Mouse (Mus musculus): Measurements from ENCODE around the gene Hhipl2. TPM values are rescaled to one million over a fixed set of nuclear protein-coding genes. Genes with fewer than 3 reads are reported as not detected.
"Not testable (repeated sequence)": the region's sequence is repeated elsewhere in the genome, so short reads cannot be mapped to it uniquely, and the experiment has no call there.

Hhipl2 gene
- 0.68 and 0.80 TPM in 2 replicates for polyA plus RNA-seq (2012; rRNA removed)

DNA sequence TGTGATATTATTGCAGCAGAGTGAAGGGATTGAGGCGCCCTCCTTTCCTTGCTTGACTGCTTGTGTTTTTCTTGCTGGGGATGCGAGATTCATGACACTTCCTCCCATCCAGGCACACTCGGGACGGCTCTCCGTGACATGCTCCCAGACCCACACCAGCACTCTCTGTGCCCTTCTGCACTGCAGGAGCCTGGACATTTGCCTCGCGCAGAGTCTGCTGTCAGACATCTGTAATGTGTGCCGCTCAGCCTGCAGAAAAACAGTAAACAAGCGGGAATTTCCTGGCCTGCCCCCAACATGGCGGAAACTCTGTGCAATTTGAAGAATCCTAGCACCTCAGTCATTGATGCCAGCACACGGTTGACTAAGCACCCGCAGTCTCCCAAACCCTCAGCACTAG is at the start of gene Hhipl2:
Gene Hhipl2 (plus strand): TSS at position 343 of the 400 bp plus-strand sequence.
- no peak for DNase-seq (ENCODE audit: extremely low spot score in 1 of 2, low spot score in 1 of 2)

DNA sequence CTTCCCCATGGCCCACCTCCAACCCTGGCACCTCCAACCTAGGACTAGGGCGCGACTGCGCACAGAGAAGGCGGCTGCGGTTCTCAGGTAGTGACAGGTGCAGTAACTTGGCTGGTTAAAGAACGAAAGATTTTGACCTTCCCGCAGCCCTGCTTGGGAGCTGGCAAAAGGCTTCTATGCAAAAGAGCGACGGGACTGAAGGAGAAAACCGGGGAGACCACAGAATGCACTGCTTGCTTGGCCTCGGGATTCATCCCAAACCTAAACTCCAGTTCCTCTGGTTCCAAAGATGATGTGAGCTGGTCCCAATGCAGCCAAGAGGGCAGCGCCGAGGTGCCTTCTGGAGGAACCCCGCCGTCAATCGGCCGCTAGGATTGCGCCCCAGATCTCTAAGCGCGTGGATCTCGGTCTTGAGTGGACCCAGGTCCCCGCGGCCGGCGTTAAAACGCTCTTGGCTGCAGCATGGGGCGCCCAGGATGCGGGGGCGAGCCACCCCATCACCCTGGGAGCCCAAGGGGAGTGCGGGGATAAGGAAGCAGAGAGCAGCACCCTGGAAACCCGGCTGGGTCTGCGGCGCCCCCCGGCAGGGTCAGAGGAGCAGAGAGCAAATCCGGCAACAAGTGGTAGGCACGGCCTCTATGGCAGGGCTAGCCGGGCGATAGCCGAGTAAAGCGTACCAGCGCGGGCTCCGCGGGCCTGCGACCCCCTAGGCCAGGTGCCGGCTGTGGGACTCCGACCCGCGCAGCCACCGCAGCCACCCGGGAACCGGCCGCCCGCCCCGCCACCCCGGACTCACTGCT is 49.2 kb upstream of the Hhipl2 start:
- no peak for DNase-seq (ENCODE audit: extremely low spot score in 1 of 2, low spot score in 1 of 2)

DNA sequence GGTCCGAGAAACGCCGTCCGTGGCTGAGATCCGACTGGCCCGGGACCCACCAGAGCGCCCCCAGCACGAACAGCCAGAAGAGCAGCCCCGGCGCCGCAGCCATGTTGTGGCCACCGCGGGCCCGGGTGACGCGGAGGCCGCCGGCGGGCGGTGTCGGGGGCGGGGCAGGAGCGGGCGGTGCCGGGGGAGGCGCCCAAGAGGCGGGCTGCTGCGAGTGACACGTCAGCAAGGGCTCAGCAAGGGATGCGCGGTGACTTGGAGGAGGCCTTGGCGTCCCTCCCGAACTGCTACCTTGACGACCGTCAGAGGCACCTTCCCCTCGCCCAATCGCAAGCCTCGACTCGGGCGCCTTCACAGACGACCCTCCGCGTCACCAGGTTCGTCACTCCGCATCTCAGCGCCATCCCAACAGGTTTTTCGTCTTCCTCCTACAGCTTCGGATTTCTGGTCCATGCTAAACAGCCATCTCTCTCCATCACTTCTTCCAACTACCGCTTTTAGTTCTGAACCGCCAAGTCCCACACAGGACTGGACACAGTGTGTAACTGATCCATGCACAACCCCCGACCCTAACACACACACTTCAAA is 48.5 kb upstream of the Hhipl2 start, which contains the start of gene Mia3:
Gene Mia3 (minus strand): TSS at position 127 of the 588 bp plus-strand sequence.
- peak; percentile 97 to 98 for DNase-seq (ENCODE audit: extremely low spot score in 1 of 2, low spot score in 1 of 2)

DNA sequence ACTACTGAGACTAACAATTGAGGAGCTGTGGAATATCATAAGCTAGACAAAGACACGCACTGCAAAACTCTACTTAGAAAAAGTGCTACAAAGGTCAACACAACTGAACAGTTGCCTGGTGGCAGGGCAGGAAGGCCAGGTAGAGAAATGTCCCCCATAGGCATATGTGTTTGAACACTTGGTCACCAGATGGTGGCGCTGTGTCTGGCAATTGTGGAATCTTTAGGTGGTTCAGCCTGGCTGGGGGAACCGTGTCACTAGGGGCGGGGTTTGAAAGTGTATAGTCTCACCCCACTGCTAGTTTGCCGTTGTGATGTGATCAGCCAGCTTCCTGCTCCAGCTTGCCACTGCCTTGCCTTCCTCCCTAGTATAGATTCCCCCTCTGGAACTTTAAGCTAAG is 43.3 kb upstream of the Hhipl2 start:
- no peak for DNase-seq (ENCODE audit: extremely low spot score in 1 of 2, low spot score in 1 of 2)

- no peak for DNase-seq (ENCODE audit: extremely low spot score in 1 of 2, low spot score in 1 of 2)
Observed at GRCm38 (mm10) chr1:183377045-183377444, 41.0 kb upstream of the Hhipl2 start.

GRCm38 (mm10) chr1:183378321-183378941 is 39.6 kb upstream of the Hhipl2 start:
- DNase-seq (ENCODE audit: extremely low spot score in 1 of 2, low spot score in 1 of 2): no peak

- DNase-seq (ENCODE audit: extremely low spot score in 1 of 2, low spot score in 1 of 2): not testable (repeated sequence)
Observed at GRCm38 (mm10) chr1:183379376-183379775, 38.6 kb upstream of the Hhipl2 start.

DNA sequence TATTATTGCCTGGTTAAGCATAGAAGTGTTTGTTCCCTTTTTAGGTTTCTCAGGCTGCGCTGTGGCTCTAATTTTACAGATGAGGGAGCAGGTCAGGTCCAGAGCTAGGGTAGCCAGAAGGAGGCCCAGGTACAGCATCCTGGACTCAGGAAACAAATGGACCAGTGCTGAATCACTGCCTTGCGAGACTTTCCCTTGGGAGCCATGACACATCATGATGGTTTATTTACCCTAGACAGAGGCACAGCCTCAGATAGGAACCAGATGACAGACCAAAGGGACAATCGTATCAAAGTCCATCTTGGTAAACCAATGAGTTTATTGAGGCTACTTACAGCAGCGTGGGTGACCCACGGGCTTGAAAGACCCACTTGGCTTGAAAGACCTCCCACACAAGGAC is 36.2 kb upstream of the Hhipl2 start:
- no peak for DNase-seq (ENCODE audit: extremely low spot score in 1 of 2, low spot score in 1 of 2)

- DNase-seq (ENCODE audit: extremely low spot score in 1 of 2, low spot score in 1 of 2): no peak
Observed at GRCm38 (mm10) chr1:183382621-183383020, 35.4 kb upstream of the Hhipl2 start.

GRCm38 (mm10) chr1:183387421-183387820 is 30.6 kb upstream of the Hhipl2 start:
- not testable (repeated sequence) for DNase-seq (ENCODE audit: extremely low spot score in 1 of 2, low spot score in 1 of 2)

- peak; percentile 81 to 94 for DNase-seq (ENCODE audit: extremely low spot score in 1 of 2, low spot score in 1 of 2)
Observed at GRCm38 (mm10) chr1:183388426-183389406, 29.3 kb upstream of the Hhipl2 start, which contains the start of gene Taf1a. Gene Taf1a, plus strand, starts transcription at chr1:183388981.

GRCm38 (mm10) chr1:183403396-183403795 is 14.6 kb upstream of the Hhipl2 start:
- no peak for DNase-seq (ENCODE audit: extremely low spot score in 1 of 2, low spot score in 1 of 2)

DNA sequence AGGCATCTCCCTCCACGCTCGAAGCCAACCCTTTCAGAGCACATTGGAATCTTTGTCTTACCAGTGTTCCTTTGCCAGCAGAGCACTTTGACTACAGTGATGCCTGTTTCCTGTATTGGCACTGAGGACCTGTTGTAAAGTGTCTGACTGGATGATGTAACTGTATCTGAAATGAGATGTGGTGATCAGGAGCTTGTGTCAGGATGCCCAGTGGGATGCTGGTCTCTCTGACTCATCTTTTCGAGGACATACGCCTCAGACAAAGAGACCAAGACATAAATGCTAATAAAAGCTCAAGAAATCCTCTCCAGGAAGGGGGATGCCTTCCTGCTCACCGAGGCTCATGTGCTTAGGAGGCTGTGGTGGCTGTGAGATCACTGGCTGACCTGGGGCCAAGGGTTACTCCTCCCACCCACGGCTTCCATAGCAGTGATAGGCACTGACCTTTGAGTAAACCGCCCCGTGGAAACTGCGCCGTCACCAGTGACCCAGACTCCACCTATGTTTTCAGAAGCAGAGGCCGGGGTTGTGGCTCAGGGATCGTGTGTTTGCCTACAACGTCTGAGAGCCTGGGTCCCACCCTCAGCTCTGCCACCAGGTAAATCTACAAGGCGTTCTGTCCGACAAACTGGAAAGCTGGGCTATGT is 3.8 kb upstream of the Hhipl2 start:
- no peak for DNase-seq (ENCODE audit: extremely low spot score in 1 of 2, low spot score in 1 of 2)

DNA sequence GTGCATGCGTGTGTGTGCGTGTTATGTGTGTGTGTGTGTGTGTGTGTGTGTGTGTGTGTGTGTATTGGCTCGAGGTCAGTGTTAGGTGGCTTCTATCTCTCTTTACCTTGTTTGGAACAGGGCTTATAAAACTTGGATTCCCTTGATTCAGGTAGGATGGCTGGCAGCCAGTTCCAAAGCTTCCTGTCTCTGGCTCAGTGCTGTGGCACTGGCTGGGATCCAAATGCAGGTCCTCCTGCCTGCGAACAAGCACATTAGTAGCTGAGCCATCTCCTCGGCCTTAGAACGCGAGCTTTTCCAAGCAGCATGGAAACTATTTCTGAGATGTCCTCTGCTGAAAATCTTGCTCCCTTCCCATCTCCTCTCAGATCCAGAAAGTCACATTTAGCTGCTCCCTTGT is 1.7 kb downstream of the Hhipl2 start:
- no peak for DNase-seq (ENCODE audit: extremely low spot score in 1 of 2, low spot score in 1 of 2)

DNA sequence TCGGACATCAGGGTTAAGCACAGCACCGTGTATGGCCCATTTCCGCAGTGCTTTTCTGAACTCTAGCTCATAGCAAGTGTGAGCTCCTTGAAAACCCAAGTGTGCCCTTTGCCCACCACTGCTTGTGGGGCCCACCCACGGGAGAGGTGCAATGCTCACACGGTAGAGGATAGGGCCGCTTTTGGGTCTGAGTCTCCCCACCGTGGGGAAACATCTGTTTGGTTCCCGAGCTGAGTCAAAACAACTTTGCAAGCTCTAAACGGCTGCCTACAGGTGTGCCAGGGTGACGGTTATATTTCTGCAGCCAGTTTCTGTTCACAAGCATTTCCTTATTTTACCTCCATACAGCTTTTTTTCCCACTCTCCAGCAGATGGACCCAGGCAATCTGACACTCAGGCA is 2.3 kb downstream of the Hhipl2 start:
- no peak for DNase-seq (ENCODE audit: extremely low spot score in 1 of 2, low spot score in 1 of 2)

GRCm38 (mm10) chr1:183424100-183424499 is 6.1 kb downstream of the Hhipl2 start:
- no peak for DNase-seq (ENCODE audit: extremely low spot score in 1 of 2, low spot score in 1 of 2)

- no peak for DNase-seq (ENCODE audit: extremely low spot score in 1 of 2, low spot score in 1 of 2)
Observed at GRCm38 (mm10) chr1:183434918-183435317, 16.9 kb downstream of the Hhipl2 start.

GRCm38 (mm10) chr1:183439036-183439435 is 21.0 kb downstream of the Hhipl2 start:
- DNase-seq (ENCODE audit: extremely low spot score in 1 of 2, low spot score in 1 of 2): peak in 1 of 2 experiments; percentile 61

GRCm38 (mm10) chr1:183442015-183442774 is 24.2 kb downstream of the Hhipl2 start:
- DNase-seq (ENCODE audit: extremely low spot score in 1 of 2, low spot score in 1 of 2): peak; percentile 63 to 93

All from frontal cortex, adult 2 months (tissue).